Mouse (Mus musculus): Measurements from ENCODE around the gene Bsn. TPM values are rescaled to one million over a fixed set of nuclear protein-coding genes. Genes with fewer than 3 reads are reported as not detected.

The Bsn gene
- polyA plus RNA-seq, 1 experiment = 70.0 TPM

GRCm38 (mm10) chr9:108225166-108225565, 35.0 kb upstream of the Bsn start:
- no peak for TF ChIP-seq CTCF (IDR thresholded peaks at IDR 0.05; ENCODE audit: borderline replicate concordance, insufficient read depth, low read depth, low read length)
- TF ChIP-seq POLR2A (IDR thresholded peaks at IDR 0.05; ENCODE audit: borderline replicate concordance, insufficient read depth, low read length) = no peak
- Histone ChIP-seq H3K27ac (ENCODE audit: insufficient read depth, low read length) (no peak overlapping the region), H3K4me1 (ENCODE audit: control insufficient read depth, insufficient read depth, low read length) (peaks cover 20% of the 10 kb centered on the region), H3K4me3 (replicated peaks; ENCODE audit: insufficient read depth, low read depth, low read length) (no peak overlapping the region), H3K27me3 (ENCODE audit: control insufficient read depth, insufficient read depth, low read length) (no peaks in the 10 kb centered on the region)
- 80% methylated on average over 2 of the region's 2 CpGs for WGBS
- DNase-seq = no peak

- Histone ChIP-seq H3K4me1 (ENCODE audit: control insufficient read depth, insufficient read depth, low read length) (peaks cover 23% of the 10 kb centered on the region), H3K4me3 (replicated peaks; ENCODE audit: insufficient read depth, low read depth, low read length) (no peak overlapping the region), H3K27ac (ENCODE audit: insufficient read depth, low read length) (no peak overlapping the region), H3K27me3 (ENCODE audit: control insufficient read depth, insufficient read depth, low read length) (no peaks in the 10 kb centered on the region)
- TF ChIP-seq CTCF (IDR thresholded peaks at IDR 0.05; ENCODE audit: borderline replicate concordance, insufficient read depth, low read depth, low read length) (no peak), POLR2A (IDR thresholded peaks at IDR 0.05; ENCODE audit: borderline replicate concordance, insufficient read depth, low read length) (no peak)
- no peak for DNase-seq
- WGBS = 98% methylated on average over 1 of the region's 1 CpGs
Measured at GRCm38 (mm10) chr9:108223633-108224032, 33.4 kb upstream of the Bsn start.

GRCm38 (mm10) chr9:108221566-108221965, 31.4 kb upstream of the Bsn start:
- no peak for DNase-seq

GRCm38 (mm10) chr9:108220380-108220774, 30.2 kb upstream of the Bsn start:
- WGBS = 36% methylated on average over 1 of the region's 1 CpGs

More at GRCm38 (mm10) chr9:108221566-108221965, 31.4 kb upstream of the Bsn start:
- Histone ChIP-seq H3K4me1 (ENCODE audit: control insufficient read depth, insufficient read depth, low read length) (peaks cover 16% of the 10 kb centered on the region), H3K27me3 (ENCODE audit: control insufficient read depth, insufficient read depth, low read length) (no peaks in the 10 kb centered on the region), H3K27ac (ENCODE audit: insufficient read depth, low read length) (no peak overlapping the region), H3K4me3 (replicated peaks; ENCODE audit: insufficient read depth, low read depth, low read length) (no peak overlapping the region)
- TF ChIP-seq CTCF (IDR thresholded peaks at IDR 0.05; ENCODE audit: borderline replicate concordance, insufficient read depth, low read depth, low read length) = no peak
- no peak for TF ChIP-seq POLR2A (IDR thresholded peaks at IDR 0.05; ENCODE audit: borderline replicate concordance, insufficient read depth, low read length)
- 85% methylated on average over 3 of the region's 3 CpGs for WGBS

GRCm38 (mm10) chr9:108219766-108220379, 29.7 kb upstream of the Bsn start:
- H3K27ac ChIP-seq (ENCODE audit: insufficient read depth, low read length) = no peak overlapping the region
- H3K4me3 ChIP-seq (replicated peaks; ENCODE audit: insufficient read depth, low read depth, low read length) = no peak overlapping the region
- no peak for DNase-seq
- no peak for TF ChIP-seq POLR2A (IDR thresholded peaks at IDR 0.05; ENCODE audit: borderline replicate concordance, insufficient read depth, low read length)
- TF ChIP-seq CTCF (IDR thresholded peaks at IDR 0.05; ENCODE audit: borderline replicate concordance, insufficient read depth, low read depth, low read length) = no peak
- H3K4me1 ChIP-seq (ENCODE audit: control insufficient read depth, insufficient read depth, low read length) = peaks cover 16% of the 10 kb centered on the region
- no peaks in the 10 kb centered on the region for H3K27me3 ChIP-seq (ENCODE audit: control insufficient read depth, insufficient read depth, low read length)
- 80% methylated on average over 12 of the region's 12 CpGs for WGBS

More at GRCm38 (mm10) chr9:108220380-108220774, 30.2 kb upstream of the Bsn start:
- no peak overlapping the region for H3K4me3 ChIP-seq (replicated peaks; ENCODE audit: insufficient read depth, low read depth, low read length)
- peaks cover 16% of the 10 kb centered on the region for H3K4me1 ChIP-seq (ENCODE audit: control insufficient read depth, insufficient read depth, low read length)
- TF ChIP-seq CTCF (IDR thresholded peaks at IDR 0.05; ENCODE audit: borderline replicate concordance, insufficient read depth, low read depth, low read length) (no peak), POLR2A (IDR thresholded peaks at IDR 0.05; ENCODE audit: borderline replicate concordance, insufficient read depth, low read length) (no peak)
- H3K27ac ChIP-seq (ENCODE audit: insufficient read depth, low read length) = no peak overlapping the region
- no peaks in the 10 kb centered on the region for H3K27me3 ChIP-seq (ENCODE audit: control insufficient read depth, insufficient read depth, low read length)
- peak; percentile 21 to 53 for DNase-seq

GRCm38 (mm10) chr9:108217936-108218543, 27.9 kb upstream of the Bsn start:
- DNase-seq = no peak
- TF ChIP-seq POLR2A (IDR thresholded peaks at IDR 0.05; ENCODE audit: borderline replicate concordance, insufficient read depth, low read length) = no peak
- TF ChIP-seq CTCF (IDR thresholded peaks at IDR 0.05; ENCODE audit: borderline replicate concordance, insufficient read depth, low read depth, low read length) = no peak
- Histone ChIP-seq H3K27ac (ENCODE audit: insufficient read depth, low read length) (no peak overlapping the region), H3K4me3 (replicated peaks; ENCODE audit: insufficient read depth, low read depth, low read length) (no peak overlapping the region), H3K4me1 (ENCODE audit: control insufficient read depth, insufficient read depth, low read length) (peaks cover 16% of the 10 kb centered on the region), H3K27me3 (ENCODE audit: control insufficient read depth, insufficient read depth, low read length) (no peaks in the 10 kb centered on the region)
- WGBS = 59% methylated on average over 11 of the region's 11 CpGs

GRCm38 (mm10) chr9:108217406-108217805, 27.2 kb upstream of the Bsn start:
- H3K4me1 ChIP-seq (ENCODE audit: control insufficient read depth, insufficient read depth, low read length) = peaks cover 16% of the 10 kb centered on the region
- TF ChIP-seq POLR2A (IDR thresholded peaks at IDR 0.05; ENCODE audit: borderline replicate concordance, insufficient read depth, low read length) (no peak), CTCF (IDR thresholded peaks at IDR 0.05; ENCODE audit: borderline replicate concordance, insufficient read depth, low read depth, low read length) (no peak)
- no peak overlapping the region for H3K4me3 ChIP-seq (replicated peaks; ENCODE audit: insufficient read depth, low read depth, low read length)
- H3K27ac ChIP-seq (ENCODE audit: insufficient read depth, low read length) = no peak overlapping the region
- WGBS = 97% methylated on average over 3 of the region's 3 CpGs
- DNase-seq = no peak
- no peaks in the 10 kb centered on the region for H3K27me3 ChIP-seq (ENCODE audit: control insufficient read depth, insufficient read depth, low read length)

- no peak for DNase-seq
- WGBS = 28% methylated on average over 7 of the region's 7 CpGs
Measured at GRCm38 (mm10) chr9:108213105-108213504, 22.9 kb upstream of the Bsn start.

More at GRCm38 (mm10) chr9:108213105-108213504, 22.9 kb upstream of the Bsn start:
- TF ChIP-seq CTCF (IDR thresholded peaks at IDR 0.05; ENCODE audit: borderline replicate concordance, insufficient read depth, low read depth, low read length) (no peak), POLR2A (IDR thresholded peaks at IDR 0.05; ENCODE audit: borderline replicate concordance, insufficient read depth, low read length) (no peak)
- Histone ChIP-seq H3K27me3 (ENCODE audit: control insufficient read depth, insufficient read depth, low read length) (no peaks in the 10 kb centered on the region), H3K4me1 (ENCODE audit: control insufficient read depth, insufficient read depth, low read length) (no peaks in the 10 kb centered on the region; the same call in 1 of the 2 replicates), H3K27ac (ENCODE audit: insufficient read depth, low read length) (no peak overlapping the region), H3K4me3 (replicated peaks; ENCODE audit: insufficient read depth, low read depth, low read length) (no peak overlapping the region)
